Mouse (Mus musculus) myocyte (in vitro differentiated cells): ENCODE results near the gene Dlg2. TPM values are rescaled to one million over a fixed set of nuclear protein-coding genes. Genes with fewer than 3 reads are reported as not detected.

ENCODE experiments used
- H3K27me3 ChIP-seq: one replicate; pipeline ENCODE4 v1.6.1; 2011; ENCODE audit not compliant: control insufficient read depth, insufficient read depth, insufficient read length
- H3K36me3 ChIP-seq: one replicate; pipeline ENCODE4 v1.6.1; 2011; ENCODE audit not compliant: control insufficient read depth, insufficient read depth
- H3K4me2 ChIP-seq: one replicate; pipeline ENCODE4 v1.6.1; 2011; ENCODE audit warnings: low read depth, control low read depth
- H3K4me3 ChIP-seq: one replicate; pipeline ENCODE4 v1.5.1; 2011; ENCODE audit warnings: mild to moderate bottlenecking, control low read depth, moderate library complexity
- H3K79me2 ChIP-seq: one replicate; pipeline ENCODE4 v1.6.1; 2011; ENCODE audit not compliant: control insufficient read depth, insufficient read depth
- H3ac ChIP-seq: one replicate; pipeline ENCODE4 v1.6.1; 2011; ENCODE audit not compliant: control insufficient read depth, insufficient read length
- CEBPB ChIP-seq: IDR thresholded peaks from 2 replicates; pipeline ENCODE4 v1.6.1; 2011; ENCODE audit warnings: mild to moderate bottlenecking, moderate library complexity; ENCODE audit not compliant: poor library complexity, insufficient read depth, severe bottlenecking
- E2F4 ChIP-seq: IDR thresholded peaks from one replicate; pipeline ENCODE4 v1.6.1; 2011; ENCODE audit warnings: mild to moderate bottlenecking, control low read depth, moderate library complexity; ENCODE audit not compliant: insufficient read depth
- MAX ChIP-seq: IDR thresholded peaks from one replicate; pipeline ENCODE4 v1.6.1; 2011; ENCODE audit warnings: low read depth, mild to moderate bottlenecking, control low read depth
- MYOD1 ChIP-seq, 3 experiments: IDR thresholded peaks; one replicate each; pipeline ENCODE4 v1.6.1; 2011; ENCODE audit warnings: control low read depth in 2 of 3, low read depth in 2 of 3, mild to moderate bottlenecking in 2 of 3, moderate library complexity in 1 of 3; ENCODE audit not compliant: insufficient read length in 2 of 3, control insufficient read depth in 1 of 3
- MYOG ChIP-seq, 3 experiments: IDR thresholded peaks; one replicate each; pipeline ENCODE4 v1.6.1; 2011; ENCODE audit warnings: control low read depth in 2 of 3, low read depth in 2 of 3, mild to moderate bottlenecking in 2 of 3; ENCODE audit not compliant: insufficient read length in 2 of 3, control insufficient read depth in 1 of 3, insufficient read depth in 1 of 3
- POLR2A ChIP-seq: IDR thresholded peaks from one replicate; pipeline ENCODE4 v1.6.1; 2011; ENCODE audit warnings: low read depth, mild to moderate bottlenecking, control low read depth, moderate library complexity; ENCODE audit not compliant: insufficient read length
- POLR2AphosphoS2 ChIP-seq: IDR thresholded peaks from one replicate; pipeline ENCODE4 v1.6.1; 2011; ENCODE audit warnings: low read depth, control low read depth; ENCODE audit not compliant: insufficient read length
- REST ChIP-seq: IDR thresholded peaks from one replicate; pipeline ENCODE4 v1.6.1; 2011; ENCODE audit warnings: mild to moderate bottlenecking, control low read depth, moderate library complexity; ENCODE audit not compliant: insufficient read depth, insufficient read length
- SRF ChIP-seq: IDR thresholded peaks from one replicate; pipeline ENCODE4 v1.6.1; 2011; ENCODE audit warnings: low read depth; ENCODE audit not compliant: control insufficient read depth, insufficient read length
- TCF12 ChIP-seq: IDR thresholded peaks from one replicate; pipeline ENCODE4 v1.6.1; 2011; ENCODE audit warnings: mild to moderate bottlenecking, control low read depth; ENCODE audit not compliant: poor library complexity, insufficient read depth, severe bottlenecking
- TCF3 ChIP-seq: IDR thresholded peaks from one replicate; pipeline ENCODE4 v1.6.1; 2011; ENCODE audit warnings: low read depth, control low read depth; ENCODE audit not compliant: insufficient read length
- USF1 ChIP-seq: IDR thresholded peaks from one replicate; pipeline ENCODE4 v1.6.1; 2011; ENCODE audit warnings: low read depth, mild to moderate bottlenecking, control low read depth, moderate library complexity
- polyA plus RNA-seq: library from polyadenylated mRNA; unstranded; fragments of >200 nt; fragmentation: generic; extraction: Trizol; gene quantifications from one replicate; pipeline ENCODE4 v1.2.1, GENCODE M21; 2012; ENCODE audit warnings: missing spikeins

Gene Dlg2
- polyA plus RNA-seq, 1 experiment, result 0.65 TPM

- TF ChIP-seq REST, result no peak
- TF ChIP-seq TCF3, result no peak
- TF ChIP-seq MAX, result no peak
- no peak for TF ChIP-seq TCF12
- TF ChIP-seq POLR2A, result no peak
- TF ChIP-seq MYOG (IDR thresholded peaks at IDR 0.05; ENCODE audit: control insufficient read depth in 1 of 3, insufficient read depth in 1 of 3, insufficient read length in 2 of 3, low read depth in 2 of 3), result no peak
Measured at GRCm38 (mm10) chr7:92181959-92182612, 1705.6 kb downstream of the Dlg2 start.

GRCm38 (mm10) chr7:92184371-92185059 lies 1708.0 kb downstream of the Dlg2 start:
- Histone ChIP-seq H3K27me3 (no peaks in the 10 kb centered on the region), H3K4me2 (no peak overlapping the region), H3K36me3 (no peaks in the 10 kb centered on the region), H3K79me2 (no peaks in the 10 kb centered on the region), H3K4me3 (no peak overlapping the region), H3ac (no peak overlapping the region)
- TF ChIP-seq POLR2A (no peak), USF1 (no peak), REST (no peak), MYOG (IDR thresholded peaks at IDR 0.05; ENCODE audit: control insufficient read depth in 1 of 3, insufficient read depth in 1 of 3, insufficient read length in 2 of 3, low read depth in 2 of 3) (no peak), TCF12 (no peak)

More at GRCm38 (mm10) chr7:92181959-92182612, 1705.6 kb downstream of the Dlg2 start:
- Histone ChIP-seq H3ac (no peak overlapping the region), H3K4me2 (no peak overlapping the region), H3K36me3 (no peaks in the 10 kb centered on the region), H3K27me3 (no peaks in the 10 kb centered on the region), H3K4me3 (no peak overlapping the region), H3K79me2 (no peaks in the 10 kb centered on the region)

GRCm38 (mm10) chr7:92186341-92186740 lies 1709.9 kb downstream of the Dlg2 start:
- H3K4me3 ChIP-seq, result no peak overlapping the region
- TF ChIP-seq TCF12 (no peak), SRF (no peak), POLR2A (no peak)
- H3ac ChIP-seq, result no peak overlapping the region
- H3K4me2 ChIP-seq, result no peak overlapping the region
- H3K36me3 ChIP-seq, result no peaks in the 10 kb centered on the region
- no peaks in the 10 kb centered on the region for H3K79me2 ChIP-seq
- no peaks in the 10 kb centered on the region for H3K27me3 ChIP-seq

- no peaks in the 10 kb centered on the region for H3K27me3 ChIP-seq
- TF ChIP-seq MAX, result no peak
- TF ChIP-seq TCF3, result no peak
- TF ChIP-seq SRF, result no peak
- no peak for TF ChIP-seq CEBPB
- no peak for TF ChIP-seq E2F4
- no peak for TF ChIP-seq MYOD1 (IDR thresholded peaks at IDR 0.05; ENCODE audit: control insufficient read depth in 1 of 3, insufficient read length in 2 of 3, low read depth in 2 of 3)
- TF ChIP-seq REST, result no peak
- no peak for TF ChIP-seq TCF12
- no peak for TF ChIP-seq POLR2AphosphoS2
- no peak for TF ChIP-seq USF1
- TF ChIP-seq MYOG (IDR thresholded peaks at IDR 0.05; ENCODE audit: control insufficient read depth in 1 of 3, insufficient read depth in 1 of 3, insufficient read length in 2 of 3, low read depth in 2 of 3), result no peak
- TF ChIP-seq POLR2A, result no peak
- peak overlapping the region; percentile 27 for H3K4me2 ChIP-seq
- H3K4me3 ChIP-seq, result no peak overlapping the region
- H3K36me3 ChIP-seq, result no peaks in the 10 kb centered on the region
- no peaks in the 10 kb centered on the region for H3K79me2 ChIP-seq
- H3ac ChIP-seq, result no peak overlapping the region
Measured at GRCm38 (mm10) chr7:92189149-92189548, 1712.7 kb downstream of the Dlg2 start.

- H3K79me2 ChIP-seq, result no peaks in the 10 kb centered on the region
- H3ac ChIP-seq, result no peak overlapping the region
- H3K27me3 ChIP-seq, result no peaks in the 10 kb centered on the region
- no peak overlapping the region for H3K4me3 ChIP-seq
- no peak overlapping the region for H3K4me2 ChIP-seq
- TF ChIP-seq POLR2AphosphoS2, result no peak
- TF ChIP-seq TCF3, result peak; percentile 35
- no peak for TF ChIP-seq REST
- peak in 2 of 3 experiments; percentile 76 to 89 for TF ChIP-seq MYOD1 (IDR thresholded peaks at IDR 0.05; ENCODE audit: control insufficient read depth in 1 of 3, insufficient read length in 2 of 3, low read depth in 2 of 3)
- no peak for TF ChIP-seq E2F4
- TF ChIP-seq MYOG (IDR thresholded peaks at IDR 0.05; ENCODE audit: control insufficient read depth in 1 of 3, insufficient read depth in 1 of 3, insufficient read length in 2 of 3, low read depth in 2 of 3), result peak in 2 of 3 experiments; percentile 18 to 72
- TF ChIP-seq POLR2A, result no peak
- no peak for TF ChIP-seq CEBPB
- no peak for TF ChIP-seq USF1
- TF ChIP-seq MAX, result no peak
- TF ChIP-seq SRF, result no peak
- no peak for TF ChIP-seq TCF12
- H3K36me3 ChIP-seq, result no peaks in the 10 kb centered on the region
Measured at GRCm38 (mm10) chr7:92196004-92196403, 1719.5 kb downstream of the Dlg2 start.
